Mouse (Mus musculus): ENCODE measurements around the gene Homer1. TPM values are rescaled to one million over a fixed set of nuclear protein-coding genes. Genes with fewer than 3 reads are reported as not detected.

Gene Homer1
- polyA plus RNA-seq, 1 experiment = 3.7 TPM

DNA sequence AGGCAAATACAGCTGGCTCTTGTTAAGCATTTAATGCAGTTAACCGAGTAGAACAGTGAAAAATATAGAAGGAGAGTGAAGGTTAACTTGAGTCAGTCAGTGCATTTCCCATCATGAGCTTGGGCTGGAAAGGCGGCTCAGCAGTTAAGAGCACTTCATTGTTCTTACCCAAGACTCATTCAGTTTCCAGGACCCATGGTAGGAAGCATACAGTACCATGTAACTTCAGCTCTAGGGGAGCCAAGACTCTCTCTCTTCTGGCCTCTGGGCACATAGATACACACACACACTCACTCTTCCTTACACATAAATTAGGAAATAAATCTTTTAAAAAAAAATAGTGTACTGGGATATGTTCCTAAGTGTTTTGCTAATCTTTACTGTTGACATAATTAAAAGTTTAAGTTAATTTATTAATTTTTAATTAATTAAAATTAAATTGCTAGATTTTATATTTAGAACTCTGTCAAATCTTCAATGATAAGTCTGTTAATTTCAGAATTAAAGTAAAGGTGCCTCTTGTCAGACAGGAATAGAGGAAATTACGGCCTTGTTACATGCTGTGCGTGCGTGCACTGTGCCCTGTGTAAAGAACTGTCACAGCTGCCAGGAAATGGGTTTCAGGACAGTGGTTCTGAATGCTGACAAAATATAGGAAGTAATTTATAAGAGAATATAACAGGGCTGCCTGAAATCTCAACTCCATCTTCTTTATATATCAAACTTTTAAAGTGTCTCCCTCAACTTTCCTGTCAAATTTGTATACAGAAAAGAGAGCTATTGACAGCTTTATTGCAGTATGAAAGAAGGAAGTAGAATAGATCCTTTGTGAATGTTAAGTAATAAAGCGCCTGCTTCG is 55.2 kb downstream of the Homer1 start:
- H3K4me3 ChIP-seq = no peak overlapping the region
- no peak for TF ChIP-seq SRF (IDR thresholded peaks at IDR 0.05; ENCODE audit: control insufficient read depth, insufficient read length, low read depth)
- TF ChIP-seq CEBPB (IDR thresholded peaks at IDR 0.05; ENCODE audit: insufficient read depth, poor library complexity, severe bottlenecking) = no peak
- no peak for TF ChIP-seq MYOG (IDR thresholded peaks at IDR 0.05; ENCODE audit: control insufficient read depth in 1 of 3, insufficient read depth in 1 of 3, insufficient read length in 2 of 3, low read depth in 2 of 3)
- no peak for TF ChIP-seq USF1 (IDR thresholded peaks at IDR 0.05; ENCODE audit: low read depth)
- TF ChIP-seq TCF12 (IDR thresholded peaks at IDR 0.05; ENCODE audit: insufficient read depth, poor library complexity, severe bottlenecking) = no peak
- no peak for TF ChIP-seq TCF3 (IDR thresholded peaks at IDR 0.05; ENCODE audit: insufficient read length, low read depth)
- no peak for TF ChIP-seq MYOD1 (IDR thresholded peaks at IDR 0.05; ENCODE audit: control insufficient read depth in 1 of 3, insufficient read length in 2 of 3, low read depth in 2 of 3)
- no peak for TF ChIP-seq MAX (IDR thresholded peaks at IDR 0.05; ENCODE audit: low read depth)
- TF ChIP-seq E2F4 (IDR thresholded peaks at IDR 0.05; ENCODE audit: insufficient read depth) = no peak
- no peak for TF ChIP-seq POLR2AphosphoS2 (IDR thresholded peaks at IDR 0.05; ENCODE audit: insufficient read length, low read depth)
- TF ChIP-seq REST (IDR thresholded peaks at IDR 0.05; ENCODE audit: insufficient read depth, insufficient read length) = no peak
- no peak for TF ChIP-seq POLR2A (IDR thresholded peaks at IDR 0.05; ENCODE audit: insufficient read length, low read depth)
- no peak overlapping the region for H3K4me2 ChIP-seq (ENCODE audit: low read depth)
- no peaks in the 10 kb centered on the region for H3K27me3 ChIP-seq (ENCODE audit: control insufficient read depth, insufficient read depth, insufficient read length)
- no peak overlapping the region for H3ac ChIP-seq (ENCODE audit: control insufficient read depth, insufficient read length)
- H3K36me3 ChIP-seq (ENCODE audit: control insufficient read depth, insufficient read depth) = peaks cover 12% of the 10 kb centered on the region
- H3K79me2 ChIP-seq (ENCODE audit: control insufficient read depth, insufficient read depth) = no peaks in the 10 kb centered on the region

DNA sequence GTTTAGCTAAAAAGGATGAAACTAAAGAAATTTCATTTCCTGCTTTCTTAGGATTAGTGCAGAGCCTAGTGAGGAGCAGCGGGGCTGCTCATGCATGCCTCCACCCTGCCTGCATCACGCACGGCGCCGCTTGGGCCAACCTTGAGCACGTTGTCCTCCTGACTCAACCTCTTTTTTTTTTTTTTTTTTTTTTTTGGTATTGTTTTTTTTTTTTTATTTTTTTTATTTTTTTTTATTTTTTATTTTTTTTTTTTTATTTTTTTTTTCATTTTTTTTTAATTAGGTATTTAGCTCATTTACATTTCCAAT is 55.8 kb downstream of the Homer1 start:
- Histone ChIP-seq H3K4me3 (no peak overlapping the region), H3K27me3 (ENCODE audit: control insufficient read depth, insufficient read depth, insufficient read length) (no peaks in the 10 kb centered on the region), H3ac (ENCODE audit: control insufficient read depth, insufficient read length) (no peak overlapping the region), H3K4me2 (ENCODE audit: low read depth) (no peak overlapping the region), H3K79me2 (ENCODE audit: control insufficient read depth, insufficient read depth) (no peaks in the 10 kb centered on the region), H3K36me3 (ENCODE audit: control insufficient read depth, insufficient read depth) (peaks cover 6% of the 10 kb centered on the region)
- TF ChIP-seq USF1 (IDR thresholded peaks at IDR 0.05; ENCODE audit: low read depth) (no peak), POLR2A (IDR thresholded peaks at IDR 0.05; ENCODE audit: insufficient read length, low read depth) (no peak), CEBPB (IDR thresholded peaks at IDR 0.05; ENCODE audit: insufficient read depth, poor library complexity, severe bottlenecking) (no peak), MYOG (IDR thresholded peaks at IDR 0.05; ENCODE audit: control insufficient read depth in 1 of 3, insufficient read depth in 1 of 3, insufficient read length in 2 of 3, low read depth in 2 of 3) (no peak), REST (IDR thresholded peaks at IDR 0.05; ENCODE audit: insufficient read depth, insufficient read length) (no peak), MAX (IDR thresholded peaks at IDR 0.05; ENCODE audit: low read depth) (no peak)

DNA sequence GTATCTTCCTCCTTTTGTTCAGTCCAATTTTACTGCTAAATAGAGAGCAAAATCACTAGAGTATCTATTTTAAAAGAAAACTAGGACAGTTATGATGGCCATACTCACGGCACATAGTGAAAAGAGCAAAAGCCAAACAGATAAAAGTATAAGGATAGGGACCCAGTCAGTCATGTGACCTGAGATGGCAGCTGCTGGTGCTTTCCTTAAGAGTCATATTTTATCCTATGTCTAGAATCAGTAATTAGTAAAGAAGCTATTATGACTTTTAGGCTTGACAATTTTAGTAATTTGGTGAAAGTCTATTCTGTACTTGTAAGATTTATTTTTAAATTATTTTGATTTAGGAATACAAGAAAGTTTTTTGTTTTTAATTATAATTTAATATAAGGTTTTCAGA is 59.1 kb downstream of the Homer1 start:
- Histone ChIP-seq H3ac (ENCODE audit: control insufficient read depth, insufficient read length) (no peak overlapping the region), H3K79me2 (ENCODE audit: control insufficient read depth, insufficient read depth) (no peaks in the 10 kb centered on the region), H3K4me2 (ENCODE audit: low read depth) (no peak overlapping the region), H3K36me3 (ENCODE audit: control insufficient read depth, insufficient read depth) (peaks cover 4% of the 10 kb centered on the region), H3K27me3 (ENCODE audit: control insufficient read depth, insufficient read depth, insufficient read length) (no peaks in the 10 kb centered on the region), H3K4me3 (no peak overlapping the region)
- TF ChIP-seq E2F4 (IDR thresholded peaks at IDR 0.05; ENCODE audit: insufficient read depth) (no peak), USF1 (IDR thresholded peaks at IDR 0.05; ENCODE audit: low read depth) (no peak), POLR2AphosphoS2 (IDR thresholded peaks at IDR 0.05; ENCODE audit: insufficient read length, low read depth) (no peak), CEBPB (IDR thresholded peaks at IDR 0.05; ENCODE audit: insufficient read depth, poor library complexity, severe bottlenecking) (no peak), MAX (IDR thresholded peaks at IDR 0.05; ENCODE audit: low read depth) (no peak), TCF12 (IDR thresholded peaks at IDR 0.05; ENCODE audit: insufficient read depth, poor library complexity, severe bottlenecking) (no peak), SRF (IDR thresholded peaks at IDR 0.05; ENCODE audit: control insufficient read depth, insufficient read length, low read depth) (no peak), MYOD1 (IDR thresholded peaks at IDR 0.05; ENCODE audit: control insufficient read depth in 1 of 3, insufficient read length in 2 of 3, low read depth in 2 of 3) (no peak), REST (IDR thresholded peaks at IDR 0.05; ENCODE audit: insufficient read depth, insufficient read length) (no peak), POLR2A (IDR thresholded peaks at IDR 0.05; ENCODE audit: insufficient read length, low read depth) (no peak), MYOG (IDR thresholded peaks at IDR 0.05; ENCODE audit: control insufficient read depth in 1 of 3, insufficient read depth in 1 of 3, insufficient read length in 2 of 3, low read depth in 2 of 3) (no peak), TCF3 (IDR thresholded peaks at IDR 0.05; ENCODE audit: insufficient read length, low read depth) (no peak)

DNA sequence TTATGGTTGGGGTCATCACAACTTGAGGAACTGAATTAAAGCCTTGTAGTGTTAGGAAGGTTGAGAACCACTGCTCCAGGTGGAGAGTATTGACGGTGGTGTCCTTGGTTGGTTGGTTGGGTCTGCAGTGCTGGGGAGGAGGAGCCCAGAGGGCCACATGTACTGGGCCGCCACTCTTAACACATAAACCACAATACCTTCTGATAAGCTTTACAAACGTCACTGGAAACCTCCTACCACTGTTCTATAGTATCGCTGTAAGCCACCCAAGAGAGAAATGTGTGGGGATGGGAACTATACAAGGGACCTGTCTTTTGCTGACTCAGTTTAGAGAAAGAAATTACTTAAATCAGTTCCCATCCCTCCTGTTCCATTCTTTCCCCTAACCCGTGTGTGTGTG is 68.1 kb downstream of the Homer1 start:
- no peaks in the 10 kb centered on the region for H3K27me3 ChIP-seq (ENCODE audit: control insufficient read depth, insufficient read depth, insufficient read length)
- H3K79me2 ChIP-seq (ENCODE audit: control insufficient read depth, insufficient read depth) = no peaks in the 10 kb centered on the region
- no peak overlapping the region for H3ac ChIP-seq (ENCODE audit: control insufficient read depth, insufficient read length)
- peaks cover 5% of the 10 kb centered on the region for H3K36me3 ChIP-seq (ENCODE audit: control insufficient read depth, insufficient read depth)
- no peak overlapping the region for H3K4me3 ChIP-seq
- no peak for TF ChIP-seq POLR2AphosphoS2 (IDR thresholded peaks at IDR 0.05; ENCODE audit: insufficient read length, low read depth)
- no peak for TF ChIP-seq REST (IDR thresholded peaks at IDR 0.05; ENCODE audit: insufficient read depth, insufficient read length)
- no peak for TF ChIP-seq CEBPB (IDR thresholded peaks at IDR 0.05; ENCODE audit: insufficient read depth, poor library complexity, severe bottlenecking)
- no peak for TF ChIP-seq MYOD1 (IDR thresholded peaks at IDR 0.05; ENCODE audit: control insufficient read depth in 1 of 3, insufficient read length in 2 of 3, low read depth in 2 of 3)
- no peak for TF ChIP-seq E2F4 (IDR thresholded peaks at IDR 0.05; ENCODE audit: insufficient read depth)
- no peak for TF ChIP-seq SRF (IDR thresholded peaks at IDR 0.05; ENCODE audit: control insufficient read depth, insufficient read length, low read depth)
- no peak for TF ChIP-seq MAX (IDR thresholded peaks at IDR 0.05; ENCODE audit: low read depth)
- TF ChIP-seq MYOG (IDR thresholded peaks at IDR 0.05; ENCODE audit: control insufficient read depth in 1 of 3, insufficient read depth in 1 of 3, insufficient read length in 2 of 3, low read depth in 2 of 3) = no peak
- TF ChIP-seq TCF3 (IDR thresholded peaks at IDR 0.05; ENCODE audit: insufficient read length, low read depth) = no peak
- no peak for TF ChIP-seq POLR2A (IDR thresholded peaks at IDR 0.05; ENCODE audit: insufficient read length, low read depth)
- no peak for TF ChIP-seq TCF12 (IDR thresholded peaks at IDR 0.05; ENCODE audit: insufficient read depth, poor library complexity, severe bottlenecking)
- TF ChIP-seq USF1 (IDR thresholded peaks at IDR 0.05; ENCODE audit: low read depth) = no peak
- no peak overlapping the region for H3K4me2 ChIP-seq (ENCODE audit: low read depth)
